Mouse (Mus musculus): ENCODE measurements at regions not wholly inside any gene's neighbourhood (a gene's known extent, or its start where the extent isn't known, plus 50 kb on each side); places are given as distances from the start of the nearest gene placed in this dataset.

DNA sequence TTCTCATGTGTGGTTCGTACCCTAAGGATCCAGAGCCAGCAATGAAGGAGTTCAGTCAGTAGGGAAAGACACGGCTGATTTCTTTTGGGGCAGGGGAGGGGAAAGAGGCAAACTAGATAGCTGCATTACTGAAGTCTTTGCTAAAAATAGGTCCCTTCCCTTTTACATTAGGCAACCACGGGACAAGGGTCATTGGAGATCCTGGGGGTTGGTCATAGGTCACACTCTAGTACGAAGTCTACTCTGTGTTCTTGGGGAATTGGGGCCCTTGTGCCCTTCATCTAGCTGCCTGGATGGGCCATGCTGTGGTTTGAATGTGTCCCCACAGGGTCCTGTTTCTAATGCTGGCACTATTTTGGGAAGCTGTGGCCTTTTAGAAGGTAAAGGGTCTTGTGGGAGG lies 229.6 kb upstream of the 4931429L15Rik start:
- TF ChIP-seq CTCF (IDR thresholded peaks at IDR 0.05; ENCODE audit: control insufficient read depth, insufficient read depth, insufficient replicate concordance, low read depth, low read length) (no peak), POLR2A (IDR thresholded peaks at IDR 0.05; ENCODE audit: control insufficient read depth, low read depth, low read length) (no peak)

Measured in testis, adult 2 months (tissue).